ENCODE assay signal across 16 mouse cellular contexts in the genomic region with DNA sequence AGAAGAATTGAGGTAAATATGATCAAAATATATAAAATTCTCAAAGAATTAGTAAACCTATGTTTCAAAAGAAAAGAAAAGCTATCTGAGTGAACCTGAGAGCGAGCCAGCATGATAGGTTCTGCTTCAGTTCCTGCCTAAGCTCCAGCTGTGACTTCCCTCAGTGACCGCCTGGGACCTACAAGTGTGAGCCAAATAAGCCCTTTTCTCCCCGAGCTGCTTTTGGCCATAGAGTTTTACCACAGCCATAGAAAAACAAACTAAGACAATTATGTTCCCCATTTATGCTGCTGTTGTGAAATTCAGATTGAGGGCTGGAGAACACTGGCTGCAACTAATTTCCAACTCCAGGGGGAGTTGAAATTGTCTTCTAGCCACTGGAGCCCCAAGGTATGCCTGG.
"Had no signal": no experiment of that assay in that cellular context is flagged by ENCODE, and none has a peak within 500 bp of the region (broad histone marks: within the 10 kb centered on the region; RNA-seq: fewer than 3 reads in every experiment).

No protein-coding gene starts in this region.

- H3K27me3 ChIP-seq: kidney, embryonic 15.5 days; liver, embryonic 15.5 days; midbrain, embryonic 15.5 days; neural tube, embryonic 12.5 days had no signal

- ATAC-seq: lung, postnatal 0 days; midbrain, embryonic 15.5 days had no signal

- H3K9me3 ChIP-seq: kidney, embryonic 15.5 days; limb, embryonic 10.5 days; liver, embryonic 15.5 days; midbrain, embryonic 15.5 days; neural tube, embryonic 12.5 days had no signal

- H3K9ac ChIP-seq: kidney, embryonic 15.5 days; liver, embryonic 15.5 days; midbrain, embryonic 15.5 days; neural tube, embryonic 12.5 days had no signal

- DNase-seq: kidney, adult 2 months; kidney, postnatal 25 days; lung, adult 2 months; thymus, adult 2 months; thymus, postnatal 25 days had no signal

- H3K27ac ChIP-seq: kidney, embryonic 15.5 days; left cerebral cortex, adult 2 months; limb, embryonic 10.5 days; liver, embryonic 15.5 days; macrophage; midbrain, embryonic 15.5 days; neural tube, embryonic 12.5 days; stomach, postnatal 0 days had no signal

- H3K4me1 ChIP-seq: kidney, embryonic 15.5 days; limb, embryonic 10.5 days; liver, embryonic 15.5 days; midbrain, embryonic 15.5 days; neural tube, embryonic 12.5 days had no signal

- H3K4me2 ChIP-seq: kidney, embryonic 15.5 days; liver, embryonic 11.5 days; liver, embryonic 15.5 days; midbrain, embryonic 11.5 days; midbrain, embryonic 15.5 days; neural tube, embryonic 12.5 days had no signal

- H3K36me3 ChIP-seq: kidney, embryonic 15.5 days; limb, embryonic 10.5 days; liver, embryonic 15.5 days; midbrain, embryonic 15.5 days; neural tube, embryonic 12.5 days had no signal

- H3K4me3 ChIP-seq: kidney, embryonic 15.5 days; left cerebral cortex, adult 2 months; limb, embryonic 10.5 days; liver, embryonic 15.5 days; midbrain, embryonic 15.5 days; neural tube, embryonic 12.5 days had no signal
